Mouse (Mus musculus) bone marrow macrophage, adult 2 months (primary cell): ENCODE data around the gene Ddc.

Source experiments
- CTCF ChIP-seq: IDR thresholded peaks from 2 replicates; pipeline ENCODE4 v1.5.1; 2012; ENCODE audit warnings: low read depth, mild to moderate bottlenecking, low read length, moderate library complexity
- POLR2A ChIP-seq: IDR thresholded peaks from 2 replicates; pipeline ENCODE4 v1.6.1; 2012; ENCODE audit warnings: mild to moderate bottlenecking, low read depth, low read length, borderline replicate concordance

DNA sequence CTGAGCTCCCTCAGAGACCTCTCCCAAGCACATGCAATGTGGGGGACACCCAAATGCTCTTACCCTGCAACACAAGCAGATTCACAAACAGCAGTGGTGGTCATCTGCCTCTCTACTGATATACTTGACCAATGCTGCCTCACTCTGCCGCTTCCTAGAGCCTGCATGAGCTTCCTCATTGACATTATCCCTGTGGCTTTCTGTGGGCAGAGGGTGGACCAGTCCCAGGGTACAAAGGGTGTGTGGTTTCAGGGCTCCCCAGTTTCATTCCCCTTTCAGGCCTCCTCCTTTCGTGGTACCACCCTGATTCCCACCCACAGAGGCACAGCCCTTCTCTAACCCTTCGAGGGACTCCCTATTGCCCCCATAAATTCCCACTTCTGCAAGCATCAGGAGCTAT is 120.7 kb downstream of the Ddc start:
- TF ChIP-seq CTCF (no peak), POLR2A (no peak)
